In genomic region chr10:26374436-26375311, GRCm38 (mm10) we compare ENCODE assay signal across 8 mouse cellular contexts. TPM values are rescaled to one million over a fixed set of nuclear protein-coding genes. Genes with fewer than 3 reads are reported as not detected.
A peak's percentile ranks its signal among the peaks of the same experiment; 100 is the strongest.
DNase-seq lines count a peak whose midpoint lies in the region; ATAC-seq and TF ChIP-seq lines count a peak whose summit lies in the region.

No protein-coding gene starts in this region.

- peak overlapping the region; percentile 96 for H3K9ac ChIP-seq in embryonic facial prominence, embryonic 11.5 days (replicated peaks; ENCODE audit: low read length)
- H3K9ac ChIP-seq in liver, embryonic 11.5 days (ENCODE audit: low read depth, low read length): peak overlapping the region; percentile 88
- H3K9ac ChIP-seq in stomach, embryonic 14.5 days (replicated peaks; ENCODE audit: low read depth, low read length): peak overlapping the region; percentile 92

- H3K4me2 ChIP-seq in embryonic facial prominence, embryonic 11.5 days (ENCODE audit: low read depth, low read length): peak overlapping the region; percentile 57
- peak overlapping the region; percentile 94 for H3K4me2 ChIP-seq in liver, embryonic 11.5 days
- peak overlapping the region; percentile 52 for H3K4me2 ChIP-seq in myocyte (ENCODE audit: low read depth)
- H3K4me2 ChIP-seq in stomach, embryonic 14.5 days (replicated peaks; ENCODE audit: low read depth, low read length): peak overlapping the region; percentile 55

- H3K27me3 ChIP-seq in embryonic facial prominence, embryonic 11.5 days (ENCODE audit: control insufficient read depth, insufficient read depth, low read length): no peaks in the 10 kb centered on the region
- no peaks in the 10 kb centered on the region for H3K27me3 ChIP-seq in liver, embryonic 11.5 days (replicated peaks; ENCODE audit: control insufficient read depth, insufficient read depth, low read length)
- no peaks in the 10 kb centered on the region for H3K27me3 ChIP-seq in myocyte (ENCODE audit: control insufficient read depth, insufficient read depth, insufficient read length)
- H3K27me3 ChIP-seq in stomach, embryonic 14.5 days (ENCODE audit: control insufficient read depth, insufficient read depth, low read length): no peaks in the 10 kb centered on the region

- peak overlapping the region; percentile 90 for H3K27ac ChIP-seq in embryonic facial prominence, embryonic 11.5 days (replicated peaks; ENCODE audit: low read depth, low read length)
- peak overlapping the region; percentile 81 for H3K27ac ChIP-seq in liver, embryonic 11.5 days (ENCODE audit: low read depth, low read length)
- peak overlapping the region; percentile 95 for H3K27ac ChIP-seq in stomach, embryonic 14.5 days (ENCODE audit: low read length)

- H3K4me3 ChIP-seq in embryonic facial prominence, embryonic 11.5 days (ENCODE audit: low read depth, low read length): peak overlapping the region; percentile 87
- H3K4me3 ChIP-seq in liver, embryonic 11.5 days (ENCODE audit: low read depth, low read length): peak overlapping the region; percentile 78
- peak overlapping the region; percentile 84 for H3K4me3 ChIP-seq in myocyte
- H3K4me3 ChIP-seq in stomach, embryonic 14.5 days (ENCODE audit: low read depth, low read length): peak overlapping the region; percentile 71

- DNase-seq in urinary bladder, adult 18-20 months (ENCODE audit: low spot score in 2 of 2): peak; percentile 32 to 53
- DNase-seq in urinary bladder, postnatal 10 days (ENCODE audit: low spot score): no peak
- peak; percentile 63 for DNase-seq in embryonic facial prominence, embryonic 11.5 days (ENCODE audit: low spot score)
- peak; percentile 21 to 29 for DNase-seq in heart, adult 9 months (ENCODE audit: low spot score in 2 of 2)
- DNase-seq in kidney, adult 9 months: peak; percentile 59
- DNase-seq in liver, embryonic 11.5 days (ENCODE audit: low spot score): peak; percentile 76

- TF ChIP-seq POLR2A in myocyte (IDR thresholded peaks at IDR 0.05; ENCODE audit: insufficient read length, low read depth): no peak

- H3K9me3 ChIP-seq in embryonic facial prominence, embryonic 11.5 days (replicated peaks; ENCODE audit: control insufficient read depth, low read length): no peaks in the 10 kb centered on the region
- H3K9me3 ChIP-seq in liver, embryonic 11.5 days (ENCODE audit: control insufficient read depth, low read length): no peaks in the 10 kb centered on the region
- no peaks in the 10 kb centered on the region for H3K9me3 ChIP-seq in stomach, embryonic 14.5 days (ENCODE audit: control insufficient read depth, low read depth, low read length)

- H3K4me1 ChIP-seq in embryonic facial prominence, embryonic 11.5 days (ENCODE audit: control insufficient read depth, insufficient read depth, low read length): 0 out of 2 replicates have a peak, but pooled peaks cover 2% of the 10 kb centered on the region
- no peaks in the 10 kb centered on the region for H3K4me1 ChIP-seq in liver, embryonic 11.5 days (replicated peaks; ENCODE audit: control insufficient read depth, insufficient read depth, low read length)
- H3K4me1 ChIP-seq in stomach, embryonic 14.5 days (ENCODE audit: control insufficient read depth, insufficient read depth, low read length): 0 out of 2 replicates have a peak, but pooled peaks cover 4% of the 10 kb centered on the region

- WGBS in embryonic facial prominence, embryonic 11.5 days: 0% methylated on average over 28 of the region's 101 CpGs
- under 1% methylated on average over 56 of the region's 101 CpGs for WGBS in liver, embryonic 11.5 days
- WGBS in stomach, embryonic 14.5 days: under 1% methylated on average over 64 of the region's 101 CpGs

- peak overlapping the region; percentile 90 for H3ac ChIP-seq in myocyte (ENCODE audit: control insufficient read depth, insufficient read length)

- no peaks in the 10 kb centered on the region for H3K36me3 ChIP-seq in embryonic facial prominence, embryonic 11.5 days (replicated peaks; ENCODE audit: control insufficient read depth, insufficient read depth, low read depth, low read length)
- no peaks in the 10 kb centered on the region for H3K36me3 ChIP-seq in liver, embryonic 11.5 days (ENCODE audit: control insufficient read depth, insufficient read depth, low read length)
- H3K36me3 ChIP-seq in myocyte (ENCODE audit: control insufficient read depth, insufficient read depth): no peaks in the 10 kb centered on the region
- no peaks in the 10 kb centered on the region for H3K36me3 ChIP-seq in stomach, embryonic 14.5 days (ENCODE audit: control insufficient read depth, insufficient read depth, low read length)

- H3K79me2 ChIP-seq in myocyte (ENCODE audit: control insufficient read depth, insufficient read depth): no peaks in the 10 kb centered on the region

- ATAC-seq in embryonic facial prominence, embryonic 11.5 days (replicated peaks; ENCODE audit: insufficient number of reproducible peaks, low FRiP score, low TSS enrichment, low read depth): peak; percentile 35
- ATAC-seq in liver, embryonic 11.5 days (replicated peaks; ENCODE audit: low FRiP score): peak; percentile 37
- peak; percentile 20; the same call in 1 of the 2 replicates for ATAC-seq in stomach, embryonic 14.5 days (ENCODE audit: insufficient number of reproducible peaks, insufficient read depth, low FRiP score, low read depth)

TF ChIP-seq in myocyte, 11 proteins besides CTCF, POLR2A, EP300 and RAD21:
- TF ChIP-seq E2F4 (IDR thresholded peaks at IDR 0.05; ENCODE audit: insufficient read depth) (no peak), MYOD1 (IDR thresholded peaks at IDR 0.05; ENCODE audit: control insufficient read depth in 1 of 3, insufficient read length in 2 of 3, low read depth in 2 of 3) (peak in 1 of 3 experiments; percentile 18)
TF ChIP-seq in myocyte: peak in this region for 1.

RNA-seq across cellular contexts. Expression of gene L3mbtl3, which starts 1.1 kb away (rescaled TPM):
- polyA plus RNA-seq in embryonic facial prominence, embryonic 11.5 days (2014; fragmentation: Nextera tagmentation; extraction: Ambion mirVana): 21.1 and 24.9 TPM in 2 replicates
- polyA plus RNA-seq in liver, embryonic 11.5 days (2014; fragmentation: Nextera tagmentation; extraction: Ambion mirVana): 8.6 and 9.5 TPM in 2 replicates
- polyA plus RNA-seq in myocyte (2012; fragmentation: generic; extraction: Trizol): 4.0 TPM
- 16.3 and 18.4 TPM in 2 replicates for polyA plus RNA-seq in stomach, embryonic 14.5 days (2014; fragmentation: Nextera tagmentation; extraction: Ambion mirVana)
